Mouse (Mus musculus) adipose tissue, adult 10 weeks (tissue): ENCODE data around the gene Myf6. TPM values are rescaled to one million over a fixed set of nuclear protein-coding genes. Genes with fewer than 3 reads are reported as not detected.

Experiments used
- polyA plus RNA-seq: library from polyadenylated mRNA; stranded (reverse); fragments of 350-450 nt; fragmentation: Illumina TruSeq; extraction: RNeasy Lipid Tissue Mini Kit (QIAGEN cat#74804); gene quantifications from one replicate; pipeline ENCODE4 v1.2.3, GENCODE M21; 2014; ENCODE audit warnings: low read depth, low replicate concordance

Myf6 gene
- not detected for polyA plus RNA-seq

DNA sequence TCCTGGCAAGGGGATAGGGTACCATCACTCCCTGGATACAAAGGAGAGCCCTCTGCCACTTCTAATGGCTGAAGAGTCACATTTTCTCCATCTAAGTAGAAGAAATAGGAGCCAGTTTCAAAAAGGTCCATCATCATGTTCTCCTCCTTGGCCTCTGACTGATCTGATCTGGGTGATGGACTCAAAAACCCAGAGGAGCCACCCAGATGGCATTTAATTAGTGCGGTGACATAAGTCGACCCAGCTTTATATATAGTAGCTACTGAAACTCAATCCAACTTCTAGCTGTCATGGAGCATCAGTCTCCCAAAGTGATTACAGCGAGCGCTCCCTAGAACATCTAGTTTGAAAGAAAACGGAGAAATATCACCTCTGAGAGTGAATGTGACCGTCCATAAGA, at the start of gene Myf6:
Myf6 (minus strand) TSS at position 170 of the 400 bp plus-strand sequence.

DNA sequence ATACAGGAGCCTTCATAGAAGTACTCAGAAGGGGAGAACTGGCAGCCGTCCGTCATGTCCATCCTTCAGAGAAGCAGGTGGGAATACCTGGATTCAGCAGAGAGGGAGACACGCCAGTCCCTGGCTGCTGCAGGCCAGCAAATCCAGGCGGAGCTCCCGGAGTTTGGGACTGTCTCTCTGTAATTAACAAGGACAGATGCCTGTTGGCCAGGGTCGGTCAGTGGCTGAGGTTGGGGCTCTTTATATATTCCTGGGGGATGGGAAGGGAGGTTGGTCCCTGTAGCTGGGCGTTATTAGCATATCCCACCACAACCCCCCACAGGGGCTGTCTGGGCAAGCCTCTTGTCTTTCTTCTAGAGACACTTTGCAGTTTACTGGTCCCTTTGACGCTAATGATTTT, 8.7 kb downstream of the Myf6 start, which contains the start of gene Myf5:
Myf5 (minus strand) TSS at position 265 of the 400 bp plus-strand sequence.

Other genes with a start within 250 kb of the Myf6 start
- 3.5 TPM for gene Lin7a, start 223.1 kb downstream of the Myf6 start, polyA plus RNA-seq
- gene Myf5, start 8.6 kb downstream of the Myf6 start, polyA plus RNA-seq, result not detected
- 0.30 TPM for gene Ptprq, start 225.3 kb upstream of the Myf6 start, polyA plus RNA-seq